Mouse (Mus musculus) neutrophil, adult 5-6 weeks (primary cell): ENCODE measurements around the gene 1810013L24Rik. TPM values are rescaled to one million over a fixed set of nuclear protein-coding genes. Genes with fewer than 3 reads are reported as not detected.
"Not testable (repeated sequence)": the region's sequence is repeated elsewhere in the genome, so short reads cannot be mapped to it uniquely, and the experiment has no call there.

Experiments used
- ATAC-seq: fragments of 151-379, 151-347 bp; 2 replicates; pipeline ENCODE4 v1.8.0; 2017; ENCODE audit warnings: mild to moderate bottlenecking, moderate TSS enrichment; ENCODE audit not compliant: insufficient number of reproducible peaks, poor library complexity, low FRiP score, severe bottlenecking; ENCODE audit errors: extremely low read depth
- total RNA-seq: library from RNA; stranded (forward); fragments of 200-1000 nt; gene quantifications from 2 replicates; pipeline ENCODE4 v1.2.3, GENCODE M21; 2017

1810013L24Rik gene
- total RNA-seq, 1 experiment from 2014 or later: 198 TPM

DNA sequence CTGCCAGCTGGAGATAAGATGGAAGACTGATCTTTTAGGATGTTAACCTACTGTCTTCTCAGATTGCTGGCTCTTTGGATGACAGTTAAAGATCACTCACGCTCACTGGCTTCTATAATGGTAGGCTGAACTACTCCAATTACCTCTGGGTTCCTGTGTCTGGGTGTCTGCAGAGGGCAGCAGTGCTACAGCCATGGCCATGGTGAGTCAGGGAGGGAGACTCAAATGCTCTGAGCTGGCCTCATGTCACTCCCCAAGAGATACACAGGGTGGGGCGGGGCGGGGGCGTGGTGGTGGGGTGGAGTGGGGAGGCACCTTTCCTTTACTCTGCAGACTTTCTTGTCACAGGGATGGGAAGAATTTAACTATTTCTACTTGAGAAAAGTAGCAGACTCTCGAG is 42.1 kb downstream of the 1810013L24Rik start:
- ATAC-seq: no peak

- no peak for ATAC-seq
Observed at GRCm38 (mm10) chr16:8872486-8872885, 42.6 kb downstream of the 1810013L24Rik start.

GRCm38 (mm10) chr16:8880076-8880475 is 50.2 kb downstream of the 1810013L24Rik start:
- ATAC-seq: no peak

GRCm38 (mm10) chr16:8883674-8884241 is 53.9 kb downstream of the 1810013L24Rik start:
- peak; percentile 48 for ATAC-seq

DNA sequence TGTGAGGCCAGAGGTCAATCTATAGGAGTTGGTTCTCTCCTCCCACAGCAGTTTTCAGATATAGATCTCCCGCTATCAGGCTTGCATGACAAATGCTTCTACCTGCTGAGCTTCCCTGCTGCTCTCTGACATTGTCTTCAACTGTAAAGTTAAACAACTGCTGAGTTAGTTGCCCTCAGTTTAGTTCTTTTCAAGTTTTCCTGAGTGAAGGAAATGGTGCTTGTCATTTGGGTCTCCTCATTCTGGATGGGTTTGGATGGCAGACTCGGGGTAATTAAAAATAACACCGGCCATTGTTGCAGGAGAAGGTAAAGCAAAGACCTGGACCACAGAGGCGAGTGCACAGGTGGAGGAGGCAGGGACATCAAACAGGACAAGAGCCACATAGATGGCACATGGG is 64.3 kb downstream of the 1810013L24Rik start:
- not testable (repeated sequence) for ATAC-seq

DNA sequence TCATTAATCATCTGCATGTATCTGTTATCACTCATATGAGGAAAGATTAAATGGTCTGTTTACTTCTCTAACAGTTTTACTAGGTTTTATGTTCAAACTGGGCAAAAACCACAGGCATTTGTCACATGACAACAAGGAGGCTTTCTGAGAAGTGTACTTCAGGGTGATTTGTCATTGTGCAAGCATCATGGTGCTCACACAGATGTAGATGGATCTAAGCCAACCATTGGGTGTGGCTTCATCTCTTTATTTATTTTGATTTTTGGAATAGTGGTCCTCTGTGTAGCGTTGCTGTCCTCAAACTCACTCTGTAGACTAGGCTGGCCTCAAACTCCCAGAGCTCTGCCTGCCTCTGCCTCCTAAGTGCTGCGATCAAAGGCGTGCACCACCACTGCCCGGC is 65.4 kb downstream of the 1810013L24Rik start:
- no peak for ATAC-seq

DNA sequence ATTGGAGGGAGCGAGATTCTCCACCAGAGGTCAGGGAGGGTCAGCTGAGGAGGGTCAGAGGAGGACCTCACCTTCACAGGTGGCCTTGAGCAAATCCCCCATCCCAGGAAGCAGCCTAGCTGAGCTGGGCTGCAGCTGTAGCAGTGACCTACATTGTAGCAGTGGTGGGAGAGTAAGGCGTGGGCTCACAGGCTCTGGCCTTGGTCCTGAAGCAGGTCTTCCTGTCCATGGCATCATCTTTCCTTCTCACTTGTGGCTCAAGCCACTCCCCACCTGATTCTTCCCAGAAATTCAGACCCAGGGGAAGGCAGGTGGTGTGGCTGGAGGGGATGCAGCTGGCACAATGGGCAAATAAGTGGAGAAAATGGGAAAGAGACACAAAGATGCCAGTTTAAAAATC is 76.2 kb downstream of the 1810013L24Rik start:
- ATAC-seq: not testable (repeated sequence)

Other genes with a start within 250 kb of the 1810013L24Rik start
- gene Pmm2, start 192.4 kb upstream of the 1810013L24Rik start, total RNA-seq: 55.2 and 58.0 TPM in 2 replicates
- 11.6 and 13.3 TPM in 2 replicates for gene Tmem186, start 192.4 kb upstream of the 1810013L24Rik start, total RNA-seq
- gene Carhsp1, start 157.9 kb upstream of the 1810013L24Rik start, total RNA-seq: 75.4 and 77.4 TPM in 2 replicates
- gene Gm5767, start 149.3 kb upstream of the 1810013L24Rik start, total RNA-seq: not detected in 2 replicates
- 320 and 377 TPM in 2 replicates for gene Usp7, start 37.8 kb upstream of the 1810013L24Rik start, total RNA-seq